Mouse (Mus musculus) myocyte (in vitro differentiated cells): ENCODE data around the gene Dock7.

Experiments used
- E2F4 ChIP-seq: IDR thresholded peaks from one replicate; pipeline ENCODE4 v1.6.1; 2011; ENCODE audit warnings: mild to moderate bottlenecking, control low read depth, moderate library complexity; ENCODE audit not compliant: insufficient read depth
- POLR2A ChIP-seq: IDR thresholded peaks from one replicate; pipeline ENCODE4 v1.6.1; 2011; ENCODE audit warnings: low read depth, mild to moderate bottlenecking, control low read depth, moderate library complexity; ENCODE audit not compliant: insufficient read length
- REST ChIP-seq: IDR thresholded peaks from one replicate; pipeline ENCODE4 v1.6.1; 2011; ENCODE audit warnings: mild to moderate bottlenecking, control low read depth, moderate library complexity; ENCODE audit not compliant: insufficient read depth, insufficient read length
- TCF12 ChIP-seq: IDR thresholded peaks from one replicate; pipeline ENCODE4 v1.6.1; 2011; ENCODE audit warnings: mild to moderate bottlenecking, control low read depth; ENCODE audit not compliant: poor library complexity, insufficient read depth, severe bottlenecking
- USF1 ChIP-seq: IDR thresholded peaks from one replicate; pipeline ENCODE4 v1.6.1; 2011; ENCODE audit warnings: low read depth, mild to moderate bottlenecking, control low read depth, moderate library complexity

DNA sequence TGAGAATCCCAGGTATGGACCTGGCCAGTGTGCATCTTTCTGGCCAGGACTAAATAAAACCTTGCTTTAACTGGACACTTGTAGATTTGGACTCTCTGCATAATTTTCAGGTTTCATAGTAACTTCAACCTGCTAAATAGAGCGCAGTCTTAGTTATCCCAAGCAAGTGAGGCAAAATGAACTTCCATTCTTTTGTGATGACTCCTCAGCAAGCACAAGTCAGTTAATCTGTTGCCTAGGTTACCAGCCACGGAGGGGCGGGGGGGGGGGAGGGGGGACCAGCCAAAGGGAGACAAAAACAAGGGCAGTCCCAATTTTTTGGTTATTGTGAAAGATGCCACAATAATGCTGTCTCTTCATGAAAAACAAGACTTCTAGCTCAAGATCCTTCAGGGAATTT lies 39.7 kb upstream of the Dock7 start:
- TF ChIP-seq POLR2A, result no peak
- TF ChIP-seq USF1, result no peak
- TF ChIP-seq E2F4, result no peak
- no peak for TF ChIP-seq TCF12
- no peak for TF ChIP-seq REST
